Mouse (Mus musculus): Measurements from ENCODE around the gene Mettl24. TPM values are rescaled to one million over a fixed set of nuclear protein-coding genes. Genes with fewer than 3 reads are reported as not detected.
"Not testable (repeated sequence)": the region's sequence is repeated elsewhere in the genome, so short reads cannot be mapped to it uniquely, and the experiment has no call there.

The Mettl24 gene
- polyA plus RNA-seq, 1 experiment, result 1.2 TPM

DNA sequence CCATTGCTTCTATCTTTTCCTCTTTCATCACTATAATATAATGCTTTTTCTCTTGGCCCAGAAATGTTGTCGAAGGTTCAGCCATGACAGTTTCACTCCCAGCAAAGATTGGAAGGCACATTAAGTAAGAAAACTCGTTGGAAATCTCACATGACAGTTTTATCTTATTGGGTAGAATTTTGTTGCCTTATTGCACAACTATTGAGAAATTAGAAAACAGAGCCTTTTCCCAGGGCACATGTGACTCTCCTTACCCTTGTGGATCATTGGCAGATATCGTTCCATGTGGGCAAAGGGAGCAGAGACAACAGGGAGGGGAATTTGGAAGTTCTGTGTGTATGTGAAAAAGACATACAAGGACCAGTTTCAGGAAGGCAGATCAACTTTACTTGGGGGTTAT, 107.3 kb downstream of the Mettl24 start:
- DNase-seq (ENCODE audit: extremely low spot score in 1 of 2, low spot score in 1 of 2), result no peak

- peak in 1 of 2 experiments; percentile 50 for DNase-seq (ENCODE audit: extremely low spot score in 1 of 2, low spot score in 1 of 2)
These were observed 109.0 kb downstream of the Mettl24 start for GRCm38 (mm10) chr10:40792115-40792514.

DNA sequence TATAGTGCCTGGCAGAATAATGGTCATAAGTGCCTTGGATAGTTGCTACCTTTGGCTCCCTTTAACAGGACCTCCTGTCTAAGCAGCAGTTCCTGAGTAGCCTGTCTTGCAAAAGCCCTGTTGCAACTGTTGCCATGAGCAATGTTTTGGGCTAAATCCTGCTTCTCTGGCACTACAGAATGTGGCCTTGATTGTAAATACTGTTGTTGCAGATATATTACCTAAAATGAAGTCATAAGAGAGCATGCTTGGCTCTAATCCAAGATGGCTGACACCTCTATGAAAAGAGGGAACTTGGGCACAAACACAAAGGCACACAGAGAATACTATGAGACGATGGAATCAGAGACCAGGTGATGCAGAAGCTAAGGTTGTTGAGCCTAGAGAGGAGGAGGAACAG, 122.1 kb downstream of the Mettl24 start:
- DNase-seq (ENCODE audit: extremely low spot score in 1 of 2, low spot score in 1 of 2), result no peak

GRCm38 (mm10) chr10:40806221-40806620, 123.1 kb downstream of the Mettl24 start:
- no peak for DNase-seq (ENCODE audit: extremely low spot score in 1 of 2, low spot score in 1 of 2)

DNA sequence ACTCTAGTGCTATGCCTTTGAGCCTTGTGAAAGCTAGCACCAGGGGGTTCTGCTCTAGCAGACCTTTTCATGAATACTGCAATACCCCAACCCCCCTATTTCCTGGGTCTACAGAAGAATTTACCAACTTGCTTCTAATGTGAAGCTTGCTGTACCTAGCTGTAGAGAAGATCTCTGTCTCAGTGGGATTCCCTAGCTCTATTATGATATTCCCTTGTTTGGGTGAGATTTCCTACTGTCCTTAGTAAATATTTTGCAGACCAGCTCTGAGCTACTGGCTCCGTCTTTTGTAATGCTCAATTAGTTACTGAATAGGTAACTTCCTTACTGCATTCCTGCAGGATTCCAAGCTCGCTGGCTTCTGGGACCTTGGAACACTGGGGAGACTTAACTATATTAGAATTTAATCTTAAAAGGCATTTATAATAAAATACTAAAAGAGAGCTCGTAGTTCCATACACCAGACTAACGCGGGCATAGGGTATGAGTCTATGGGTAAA, 126.4 kb downstream of the Mettl24 start:
- DNase-seq (ENCODE audit: extremely low spot score in 1 of 2, low spot score in 1 of 2), result not testable (repeated sequence)

DNA sequence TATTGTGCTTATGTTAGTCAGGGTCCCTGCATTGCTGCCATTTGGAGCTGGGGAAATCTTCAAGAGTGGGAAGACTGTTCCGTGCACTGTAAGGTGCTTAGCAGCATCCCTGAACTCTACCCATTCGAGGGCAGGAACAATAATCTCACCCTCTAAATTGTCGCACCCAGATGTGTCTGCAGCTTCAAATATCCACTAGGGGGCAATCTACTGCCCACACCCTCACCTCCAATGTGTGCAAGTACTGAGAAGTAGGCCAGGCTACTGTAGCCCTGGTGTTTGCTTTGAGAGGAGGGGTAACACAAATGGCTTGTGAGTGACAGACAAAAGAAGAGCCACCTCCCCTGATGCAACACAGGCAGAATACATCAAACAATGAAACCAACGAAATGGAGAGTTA, 130.5 kb downstream of the Mettl24 start:
- DNase-seq (ENCODE audit: extremely low spot score in 1 of 2, low spot score in 1 of 2), result no peak

DNA sequence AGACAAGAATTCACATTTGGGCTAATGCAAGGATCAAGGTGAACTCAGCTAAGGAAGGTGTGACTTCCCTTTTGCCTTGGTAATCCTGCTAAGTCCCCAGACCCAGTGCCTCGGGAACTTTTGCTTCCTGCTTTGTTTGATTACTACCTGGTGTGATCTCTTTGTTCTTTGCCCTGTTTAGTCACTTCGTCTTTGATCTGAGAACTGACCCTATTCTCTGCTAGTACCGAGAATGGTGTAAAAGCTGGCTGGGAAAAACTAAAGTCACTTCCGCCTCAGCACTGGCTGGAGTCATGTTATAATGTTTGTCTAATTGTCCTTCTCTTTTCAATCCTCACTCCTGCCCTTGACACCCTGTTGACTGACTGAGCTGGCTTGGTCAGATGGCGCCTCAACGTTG, 133.4 kb downstream of the Mettl24 start:
- DNase-seq (ENCODE audit: extremely low spot score in 1 of 2, low spot score in 1 of 2), result no peak

DNA sequence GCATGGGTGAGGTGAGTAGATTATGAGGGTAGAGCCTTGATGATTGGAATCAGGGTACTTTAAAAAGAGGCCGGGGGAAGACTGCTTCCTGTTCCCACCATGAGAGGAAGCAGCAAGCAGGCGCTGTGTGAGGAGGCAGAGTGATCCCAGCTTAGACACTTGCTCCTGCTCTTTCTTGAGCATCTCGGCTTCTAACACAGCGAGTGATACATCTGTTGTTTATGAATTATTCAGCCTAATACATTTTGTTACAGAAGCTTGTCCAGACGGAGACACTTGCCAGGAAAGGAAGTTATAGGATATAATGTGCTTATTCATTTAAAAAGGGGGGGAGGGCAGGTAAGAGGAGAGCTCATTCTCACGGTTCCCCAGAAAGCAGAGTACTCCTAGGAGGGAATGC, 142.9 kb downstream of the Mettl24 start:
- DNase-seq (ENCODE audit: extremely low spot score in 1 of 2, low spot score in 1 of 2), result peak in 1 of 2 experiments; percentile 55

- DNase-seq (ENCODE audit: extremely low spot score in 1 of 2, low spot score in 1 of 2), result peak in 1 of 2 experiments; percentile 46
These were observed 144.6 kb downstream of the Mettl24 start for GRCm38 (mm10) chr10:40827706-40828105.

DNA sequence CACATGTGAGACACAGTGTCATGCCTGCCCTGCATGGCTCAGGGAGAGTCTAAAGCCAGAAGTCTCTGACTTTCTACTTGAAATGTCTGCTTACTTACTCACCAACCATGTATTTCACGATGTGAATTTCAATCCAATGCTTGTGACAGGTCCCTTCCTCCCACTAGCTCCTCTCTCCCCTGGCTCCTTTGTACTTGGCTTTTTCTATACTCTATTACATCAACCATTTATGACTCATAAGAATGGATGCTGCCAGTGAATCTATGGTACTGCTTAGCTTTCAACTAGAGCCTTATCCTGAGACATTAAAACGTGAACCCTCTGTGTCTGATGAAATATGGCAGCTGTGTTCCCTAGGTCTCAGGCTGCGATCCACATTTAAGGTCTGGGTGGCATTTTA, 147.2 kb downstream of the Mettl24 start:
- peak in 1 of 2 experiments; percentile 56 for DNase-seq (ENCODE audit: extremely low spot score in 1 of 2, low spot score in 1 of 2)

DNA sequence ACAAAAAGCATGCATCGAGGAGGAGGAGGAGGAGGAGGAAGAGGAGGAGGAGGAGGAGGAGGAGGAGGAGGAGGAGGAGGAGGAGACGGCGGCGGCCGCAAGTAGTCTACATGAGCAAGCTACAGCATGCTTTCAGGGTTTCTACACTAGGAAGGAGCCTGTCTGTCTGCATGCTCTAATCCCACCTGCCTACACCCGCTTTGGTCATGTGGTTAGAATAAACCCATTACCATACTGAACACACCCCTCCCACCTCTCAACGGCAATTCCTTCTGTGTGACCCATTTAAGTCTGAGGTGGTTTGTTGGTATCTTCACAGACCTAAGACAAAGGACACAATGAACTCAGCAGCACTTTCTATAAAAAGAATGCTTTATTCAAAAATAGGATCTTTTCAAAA, 148.2 kb downstream of the Mettl24 start:
- DNase-seq (ENCODE audit: extremely low spot score in 1 of 2, low spot score in 1 of 2), result no peak

GRCm38 (mm10) chr10:40840086-40840485, 157.0 kb downstream of the Mettl24 start:
- DNase-seq (ENCODE audit: extremely low spot score in 1 of 2, low spot score in 1 of 2), result no peak

GRCm38 (mm10) chr10:40843841-40844240, 160.8 kb downstream of the Mettl24 start:
- peak; percentile 63 to 65 for DNase-seq (ENCODE audit: extremely low spot score in 1 of 2, low spot score in 1 of 2)

DNA sequence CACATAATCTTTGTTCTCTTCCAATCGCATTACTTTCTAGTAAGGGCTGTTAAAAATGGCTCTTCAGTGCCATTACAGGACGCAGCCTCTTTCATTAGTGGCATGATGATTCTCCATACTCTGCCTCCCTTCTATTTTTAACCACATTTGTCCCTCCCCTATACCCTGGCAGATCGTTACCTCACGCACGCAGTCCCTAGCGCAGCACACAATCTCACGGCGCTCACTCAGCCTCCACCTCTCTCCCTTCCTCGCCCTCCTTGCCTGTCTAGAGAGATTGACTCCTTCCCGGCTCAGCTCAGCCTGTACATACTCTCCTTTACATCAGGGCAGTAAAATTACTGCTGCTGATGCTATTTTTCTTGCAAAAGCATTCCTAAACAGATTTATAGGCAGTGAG, 161.5 kb downstream of the Mettl24 start:
- DNase-seq (ENCODE audit: extremely low spot score in 1 of 2, low spot score in 1 of 2), result no peak

GRCm38 (mm10) chr10:40845626-40846025, 162.5 kb downstream of the Mettl24 start:
- DNase-seq (ENCODE audit: extremely low spot score in 1 of 2, low spot score in 1 of 2), result no peak

DNA sequence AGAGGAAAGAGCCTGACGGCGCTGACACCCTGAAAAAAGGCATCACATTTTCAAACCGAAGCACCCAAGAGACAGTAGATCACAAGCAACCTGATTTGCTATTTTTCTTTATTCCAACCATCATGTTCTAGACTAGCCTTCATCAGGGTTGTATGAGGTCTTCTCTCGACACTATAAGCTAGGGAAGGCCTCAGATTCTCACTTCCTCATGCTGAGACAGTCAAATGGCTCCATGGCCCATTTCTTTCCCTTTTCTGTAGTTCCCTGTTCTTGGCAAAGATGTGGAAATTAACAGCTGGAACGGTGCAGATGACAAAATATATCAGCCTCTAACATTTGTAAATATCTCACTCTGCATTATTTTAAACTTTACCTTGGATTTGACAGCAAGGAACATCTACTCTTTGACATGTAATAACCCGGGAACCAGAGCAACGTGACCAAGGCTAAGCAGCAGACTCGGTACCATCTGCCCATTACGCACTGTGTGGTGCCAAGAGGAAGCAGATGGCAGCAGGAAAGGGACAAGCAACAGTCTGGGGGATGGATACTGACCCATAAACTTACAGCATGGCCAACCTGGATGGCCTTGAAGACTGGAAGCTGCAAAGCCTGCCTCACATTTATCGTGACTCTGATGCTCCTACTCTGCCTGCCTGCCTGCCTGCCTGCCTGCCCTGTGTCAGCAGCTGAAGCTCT, 164.2 kb downstream of the Mettl24 start:
- no peak for DNase-seq (ENCODE audit: extremely low spot score in 1 of 2, low spot score in 1 of 2)

DNA sequence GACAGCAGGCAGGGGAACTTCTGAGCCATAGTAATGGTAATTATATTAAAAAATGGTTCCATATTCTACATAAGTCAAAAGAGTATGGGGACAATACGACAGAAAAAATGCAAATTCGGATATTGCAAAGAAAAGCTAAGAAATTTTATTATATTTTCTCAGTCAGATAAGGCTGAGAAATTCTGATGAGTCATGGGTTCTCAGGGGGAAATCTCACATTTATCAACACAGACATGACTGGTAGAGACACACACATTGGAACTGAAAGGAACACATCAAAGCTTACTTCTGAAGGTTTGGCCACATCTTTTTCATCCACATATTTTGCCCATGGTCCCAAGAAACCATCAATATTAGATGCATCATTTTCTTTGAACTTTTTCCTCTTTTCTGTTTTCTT, 167.6 kb downstream of the Mettl24 start:
- DNase-seq (ENCODE audit: extremely low spot score in 1 of 2, low spot score in 1 of 2), result no peak

DNA sequence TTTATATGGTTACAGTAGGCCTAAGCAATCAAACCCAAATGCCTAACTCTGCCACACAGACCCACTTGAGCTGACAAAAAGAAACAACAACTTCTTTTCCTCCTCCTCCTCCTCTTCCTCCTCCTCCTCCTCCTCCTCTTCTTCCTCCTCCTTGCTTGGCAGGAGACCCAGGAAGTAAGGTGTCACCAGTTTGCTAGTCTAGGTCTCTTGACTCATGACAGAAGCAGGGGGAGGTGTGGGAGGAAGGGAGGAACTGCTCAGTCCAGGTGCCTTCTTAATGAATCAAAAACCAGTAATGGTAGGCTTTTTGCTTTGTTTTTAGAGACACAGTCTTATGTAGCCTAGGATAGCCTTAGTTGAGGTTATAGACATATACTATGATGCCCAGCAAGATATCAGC, 168.1 kb downstream of the Mettl24 start:
- DNase-seq (ENCODE audit: extremely low spot score in 1 of 2, low spot score in 1 of 2), result no peak

GRCm38 (mm10) chr10:40855616-40856015, 172.5 kb downstream of the Mettl24 start:
- no peak for DNase-seq (ENCODE audit: extremely low spot score in 1 of 2, low spot score in 1 of 2)

DNA sequence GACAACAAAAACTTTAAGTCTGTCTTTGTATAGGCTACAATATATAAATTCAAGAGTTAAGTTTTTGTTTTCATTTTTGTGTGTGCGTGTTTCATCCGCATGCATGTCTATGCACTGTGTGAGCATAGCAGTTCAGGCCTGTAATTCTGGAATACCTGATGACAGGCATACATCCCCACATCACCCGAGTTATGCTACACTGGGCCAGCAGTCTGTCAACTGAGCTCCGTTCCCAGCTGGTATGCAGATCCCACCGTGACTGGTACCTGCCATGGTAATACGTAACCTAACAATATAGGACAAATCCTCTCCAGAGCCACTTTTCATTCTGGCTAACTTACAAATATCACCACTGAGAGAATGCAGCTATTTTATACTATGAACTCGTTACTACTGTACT, 173.6 kb downstream of the Mettl24 start:
- no peak for DNase-seq (ENCODE audit: extremely low spot score in 1 of 2, low spot score in 1 of 2)

DNA sequence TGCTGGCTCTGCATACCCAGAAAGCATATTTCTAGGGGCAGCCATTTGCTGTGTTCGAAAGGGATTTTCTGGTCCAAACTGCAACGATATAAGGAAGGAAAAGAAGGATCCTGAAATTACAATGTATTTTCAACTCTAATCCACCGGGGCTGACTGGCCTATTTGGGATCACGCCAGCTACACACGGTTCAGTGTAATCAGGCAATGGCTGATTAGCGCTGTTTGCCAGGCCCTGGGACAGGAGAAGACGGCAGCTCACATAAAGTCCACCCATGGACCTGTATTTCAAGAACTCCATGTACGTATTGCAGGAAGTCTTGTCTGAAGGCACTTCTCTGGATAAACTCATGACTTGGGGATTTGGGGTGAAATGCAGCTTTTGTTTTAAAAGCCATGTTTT, 174.5 kb downstream of the Mettl24 start:
- DNase-seq (ENCODE audit: extremely low spot score in 1 of 2, low spot score in 1 of 2), result no peak
